Mouse (Mus musculus) olfactory bulb, adult 2 months (tissue): ENCODE data around the gene Rpf2.

Source experiments
- CTCF ChIP-seq: fragments of 200-500 bp; IDR thresholded peaks from 2 replicates; pipeline ENCODE4 v1.5.1; 2012; ENCODE audit warnings: low read depth, mild to moderate bottlenecking, low read length, moderate library complexity; ENCODE audit not compliant: insufficient read depth
- POLR2A ChIP-seq: fragments of 200-500 bp; IDR thresholded peaks from 2 replicates; pipeline ENCODE4 v1.6.1; 2012; ENCODE audit warnings: mild to moderate bottlenecking, low read depth, low read length, moderate library complexity; ENCODE audit not compliant: insufficient read depth

DNA sequence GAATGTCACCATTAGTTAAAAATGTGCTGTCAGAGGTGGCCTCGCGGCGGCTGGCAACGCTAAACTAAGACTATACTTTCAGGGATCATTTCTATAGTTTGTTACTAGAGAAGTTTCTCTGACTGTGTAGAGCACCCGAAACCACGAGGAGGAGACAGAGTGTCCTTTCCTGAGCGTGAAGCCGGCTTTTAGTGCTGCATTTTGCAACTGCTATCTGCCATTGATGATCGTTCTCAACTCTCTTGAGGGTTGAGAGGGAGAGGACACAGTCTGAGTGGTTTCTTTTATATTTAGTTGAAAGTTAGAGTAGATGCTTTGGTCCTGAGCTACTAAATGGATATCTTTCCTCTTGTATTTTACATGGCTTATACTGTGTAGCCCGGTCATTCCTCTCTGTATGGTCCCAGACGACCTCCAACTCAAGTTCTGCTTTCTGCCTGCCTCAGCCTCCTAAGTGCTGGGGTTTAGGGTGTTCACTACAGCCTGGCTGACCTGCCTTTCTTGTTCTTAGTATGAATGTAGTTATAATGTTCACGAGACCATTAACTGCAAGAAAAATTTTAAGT lies 11.6 kb upstream of the Rpf2 start:
- TF ChIP-seq CTCF (no peak), POLR2A (0 out of 2 replicates have a peak, but pooled peaks have one; percentile 28)
